Mouse (Mus musculus): Measurements from ENCODE around the gene Dnm1.

DNA sequence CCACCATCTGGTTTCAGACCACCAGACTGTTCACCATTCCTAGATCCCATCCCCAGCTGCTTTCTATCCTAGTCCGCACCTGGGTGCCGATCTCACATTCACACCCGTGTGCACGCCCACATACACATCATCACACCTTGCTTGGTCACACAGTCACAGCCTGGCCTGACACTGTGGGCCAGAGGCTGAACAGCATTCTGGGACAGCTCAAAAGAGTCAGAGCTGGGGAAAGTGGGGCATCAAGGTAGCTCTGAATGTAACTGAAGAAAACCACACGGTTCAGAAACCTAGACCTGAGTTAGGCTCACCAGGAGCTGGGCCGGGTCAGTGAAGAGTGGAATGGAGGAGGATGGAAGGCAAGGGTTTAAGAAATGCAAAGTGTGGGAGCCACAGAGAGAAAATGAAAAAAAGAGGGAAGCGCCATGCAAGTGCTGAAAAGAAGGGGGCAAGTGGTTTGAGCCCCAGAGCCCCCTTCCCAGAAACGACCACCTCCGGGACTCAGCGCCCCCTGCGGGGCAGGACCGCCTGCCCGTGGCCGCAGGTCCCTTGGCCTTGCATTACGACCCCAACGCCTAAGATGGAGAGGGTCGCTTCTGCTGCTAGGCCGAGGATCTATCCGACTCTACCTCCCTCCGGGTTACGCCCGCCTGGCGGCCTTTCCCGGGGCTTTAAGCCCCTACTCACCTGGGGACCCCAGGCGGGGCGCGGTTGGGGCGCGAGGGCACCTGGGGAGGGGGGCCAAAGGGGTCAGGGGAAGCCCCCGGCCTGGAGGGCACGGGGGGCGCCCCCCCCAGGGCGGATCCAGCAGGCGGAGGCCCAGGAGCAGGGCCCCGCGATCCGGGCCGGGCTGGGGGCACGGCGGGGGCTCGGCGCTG, 41.5 kb downstream of the Dnm1 start:
- TF ChIP-seq CTCF (IDR thresholded peaks at IDR 0.05; ENCODE audit: low read depth, low read length) (no peak), POLR2A (IDR thresholded peaks at IDR 0.05; ENCODE audit: extremely low read depth, insufficient read depth, low read length) (no peak)
